28 mouse cellular contexts compared by ENCODE assay signal in genomic region chr6:93474981-93475380, GRCm38 (mm10).
DNase-seq lines count a peak whose midpoint lies in the region; ATAC-seq and TF ChIP-seq lines count a peak whose summit lies in the region.
"Had no signal": no experiment of that assay in that cellular context is flagged by ENCODE, and none has a peak within 500 bp of the region (broad histone marks: within the 10 kb centered on the region; RNA-seq: fewer than 3 reads in every experiment).

No protein-coding gene starts in this region.

- H3K4me3 ChIP-seq in hindbrain, postnatal 0 days (ENCODE audit: low read length): no peak overlapping the region
- no peak overlapping the region for H3K4me3 ChIP-seq in hindbrain, embryonic 10.5 days
- H3K4me3 ChIP-seq in C2C12 (ENCODE audit: insufficient read depth, poor library complexity, severe bottlenecking): no peak overlapping the region
- H3K4me3 ChIP-seq: forebrain, embryonic 10.5 days; forebrain, embryonic 13.5 days; gastrocnemius, adult 2 months; heart, embryonic 15.5 days; hindbrain, embryonic 12.5 days; hindbrain, embryonic 15.5 days; intestine, embryonic 15.5 days had no signal

- intact Hi-C loops in gastrocnemius, postnatal 14 days (cut with DNase I; ENCODE audit: low total_unique reads): no loop called here

- H3K9ac ChIP-seq in hindbrain, postnatal 0 days (replicated peaks; ENCODE audit: low read length): no peak overlapping the region
- H3K9ac ChIP-seq: forebrain, embryonic 13.5 days; heart, embryonic 15.5 days; hindbrain, embryonic 12.5 days; hindbrain, embryonic 15.5 days; intestine, embryonic 15.5 days had no signal

- H3K36me3 ChIP-seq in hindbrain, postnatal 0 days (ENCODE audit: insufficient read depth, low read length): no peaks in the 10 kb centered on the region
- H3K36me3 ChIP-seq in hindbrain, embryonic 10.5 days: no peaks in the 10 kb centered on the region
- no peaks in the 10 kb centered on the region for H3K36me3 ChIP-seq in C2C12 (ENCODE audit: control insufficient read depth, insufficient read depth)
- H3K36me3 ChIP-seq: forebrain, embryonic 10.5 days; G1E; heart, embryonic 15.5 days; hindbrain, embryonic 12.5 days; hindbrain, embryonic 15.5 days; intestine, embryonic 15.5 days had no signal

- no peak for TF ChIP-seq CTCF in hindbrain, postnatal 0 days (IDR thresholded peaks at IDR 0.05; ENCODE audit: low read depth)
- no peak for TF ChIP-seq CTCF in C2C12 (IDR thresholded peaks at IDR 0.05; ENCODE audit: control insufficient read depth, insufficient read depth, insufficient read length)

- H3K79me3 ChIP-seq in C2C12 (ENCODE audit: low read depth): no peaks in the 10 kb centered on the region

- H3K79me2 ChIP-seq in C2C12 (ENCODE audit: control insufficient read depth, insufficient read depth): no peaks in the 10 kb centered on the region

- H3ac ChIP-seq in C2C12 (ENCODE audit: control insufficient read depth, insufficient read length, low read depth): no peak overlapping the region

- peak; percentile 4 for DNase-seq in gastrocnemius, postnatal 14 days
- DNase-seq in gastrocnemius, postnatal 25 days: no peak
- peak; percentile 10 for DNase-seq in hindbrain, postnatal 0 days (ENCODE audit: low spot score)
- DNase-seq in hindbrain, embryonic 10.5 days (ENCODE audit: low spot score): no peak
- peak; percentile 38 for DNase-seq in 3T3-L1 (ENCODE audit: low read depth, low spot score)
- no peak for DNase-seq in urinary bladder, postnatal 14 days (ENCODE audit: low spot score)
- no peak for DNase-seq in spleen, adult 12 weeks (ENCODE audit: low spot score)
- DNase-seq: adrenal gland, adult 2 months; adrenal gland, postnatal 14 days; cerebellum, adult 11 months; cerebellum, adult 8-10 months; cerebellum, postnatal 14 days; gastrocnemius, adult 2 months; heart, adult 18-20 months; heart, postnatal 10 days; heart, postnatal 4 days; kidney, adult 11 months had no signal

- no peaks in the 10 kb centered on the region for H3K9me3 ChIP-seq in hindbrain, postnatal 0 days (ENCODE audit: low read length)
- H3K9me3 ChIP-seq in hindbrain, embryonic 10.5 days: no peaks in the 10 kb centered on the region
- H3K9me3 ChIP-seq: forebrain, embryonic 10.5 days; forebrain, embryonic 13.5 days; G1E; heart, embryonic 15.5 days; hindbrain, embryonic 12.5 days; hindbrain, embryonic 15.5 days; intestine, embryonic 15.5 days had no signal

- ATAC-seq in hindbrain, postnatal 0 days: peak; percentile 56; the same call in 1 of the 2 replicates
- ATAC-seq: forebrain, embryonic 13.5 days; forebrain, embryonic 16.5 days; intestine, embryonic 15.5 days had no signal

- no peaks in the 10 kb centered on the region for H3K27me3 ChIP-seq in hindbrain, postnatal 0 days (ENCODE audit: insufficient read depth, low read length)
- H3K27me3 ChIP-seq in hindbrain, embryonic 10.5 days (ENCODE audit: insufficient read depth, poor library complexity, severe bottlenecking): no peaks in the 10 kb centered on the region
- H3K27me3 ChIP-seq in C2C12 (ENCODE audit: control insufficient read depth, insufficient read depth, insufficient read length): no peaks in the 10 kb centered on the region
- H3K27me3 ChIP-seq: CH12.LX; forebrain, embryonic 13.5 days; heart, embryonic 15.5 days; hindbrain, embryonic 12.5 days; hindbrain, embryonic 15.5 days; intestine, embryonic 15.5 days had no signal

- no peak overlapping the region for H3K4me2 ChIP-seq in hindbrain, postnatal 0 days (ENCODE audit: low read depth, low read length)
- H3K4me2 ChIP-seq: forebrain, embryonic 13.5 days; heart, embryonic 11.5 days; heart, embryonic 15.5 days; hindbrain, embryonic 12.5 days; hindbrain, embryonic 15.5 days; intestine, embryonic 15.5 days had no signal

- no peaks in the 10 kb centered on the region for H3K4me1 ChIP-seq in hindbrain, postnatal 0 days (ENCODE audit: insufficient read depth, low read length)
- no peaks in the 10 kb centered on the region for H3K4me1 ChIP-seq in hindbrain, embryonic 10.5 days (replicated peaks)
- H3K4me1 ChIP-seq: forebrain, embryonic 10.5 days; forebrain, embryonic 13.5 days; hindbrain, embryonic 12.5 days; hindbrain, embryonic 15.5 days; intestine, embryonic 15.5 days had no signal

- 29% methylated on average over 1 of the region's 1 CpGs for WGBS in hindbrain, postnatal 0 days
- WGBS in hindbrain, embryonic 10.5 days: 46% methylated on average over 1 of the region's 1 CpGs

- H3K27ac ChIP-seq in hindbrain, postnatal 0 days: no peak overlapping the region
- H3K27ac ChIP-seq in hindbrain, embryonic 10.5 days: no peak overlapping the region
- H3K27ac ChIP-seq: forebrain, embryonic 10.5 days; forebrain, embryonic 13.5 days; gastrocnemius, adult 2 months; heart, embryonic 15.5 days; hindbrain, embryonic 12.5 days; hindbrain, embryonic 15.5 days; intestine, embryonic 15.5 days had no signal

TF ChIP-seq in C2C12, 6 proteins besides CTCF, POLR2A, EP300 and RAD21:
- TF ChIP-seq MYOD1 (IDR thresholded peaks at IDR 0.05; ENCODE audit: control insufficient read depth, insufficient read length, low read depth) (peak; percentile 74), MAX (IDR thresholded peaks at IDR 0.05) (no peak), USF1 (IDR thresholded peaks at IDR 0.05; ENCODE audit: low read depth) (no peak), FOSL1 (IDR thresholded peaks at IDR 0.05; ENCODE audit: insufficient read depth, low read length, poor library complexity, severe bottlenecking) (no peak)

Comparison
In these comparisons a context has a peak if more than half of its experiments do, and no peak if none do; other contexts are left out.
1. DNase-seq: peak in gastrocnemius, postnatal 14 days (single experiment), hindbrain, postnatal 0 days (single experiment) and 3T3-L1 (single experiment); none in gastrocnemius, postnatal 25 days (single experiment), hindbrain, embryonic 10.5 days (single experiment), urinary bladder, postnatal 14 days (single experiment) and spleen, adult 12 weeks (single experiment).